Mouse (Mus musculus) hindbrain, embryonic 14.5 days (tissue): ENCODE data around the gene Gm10642. TPM values are rescaled to one million over a fixed set of nuclear protein-coding genes. Genes with fewer than 3 reads are reported as not detected.

ENCODE experiments used
- ATAC-seq: fragments of 200-750 bp; cut with Nextera tagmentation; 2 replicates; pipeline ENCODE4 v1.8.0; 2017; ENCODE audit warnings: moderate number of reproducible peaks, mild to moderate bottlenecking, moderate TSS enrichment, moderate library complexity; ENCODE audit not compliant: low FRiP score
- DNase-seq: peaks from one replicate; pipeline ENCODE4 v3.0.0-alpha.2; 2015; ENCODE audit warnings: low spot score
- H3K27ac ChIP-seq: fragments of 300-500 bp; sonication (generic); 2 replicates; pipeline ENCODE4 v1.5.1; 2014; ENCODE audit warnings: mild to moderate bottlenecking, moderate library complexity
- H3K27me3 ChIP-seq: fragments of 300-500 bp; sonication (generic); 2 replicates; pipeline ENCODE4 v1.6.1; 2014; ENCODE audit warnings: mild to moderate bottlenecking, low read length, mixed read lengths; ENCODE audit not compliant: control insufficient read depth, insufficient read depth
- H3K36me3 ChIP-seq: fragments of 300-500 bp; sonication (generic); replicated peaks from 2 replicates; pipeline ENCODE4 v1.6.1; 2014; ENCODE audit not compliant: control insufficient read depth, insufficient read depth
- H3K4me1 ChIP-seq: fragments of 300-500 bp; sonication (generic); replicated peaks from 2 replicates; pipeline ENCODE4 v1.6.1; 2014; ENCODE audit warnings: antibody characterized with exemption, low read length, mixed read lengths; ENCODE audit not compliant: control insufficient read depth, insufficient read depth
- H3K4me2 ChIP-seq: fragments of 300-500 bp; sonication (generic); replicated peaks from 2 replicates; pipeline ENCODE4 v1.6.1; 2014; ENCODE audit warnings: mild to moderate bottlenecking, moderate library complexity
- H3K4me3 ChIP-seq: fragments of 300-500 bp; sonication (generic); replicated peaks from 2 replicates; pipeline ENCODE4 v1.5.1; 2014; ENCODE audit warnings: mild to moderate bottlenecking, low read length
- H3K9ac ChIP-seq: fragments of 300-500 bp; sonication (generic); 2 replicates; pipeline ENCODE4 v1.6.1; 2014
- H3K9me3 ChIP-seq: fragments of 300-500 bp; sonication (generic); 2 replicates; pipeline ENCODE4 v1.6.1; 2016; ENCODE audit warnings: low read length; ENCODE audit not compliant: control insufficient read depth
- WGBS: fragments of 180-500 bp; shearing (Covaris S2); extraction: QIAGEN DNeasy Blood & Tissue Kit; methylation state at CpG from one replicate; pipeline ENCODE4 v1.1.7; 2014; 5-methylcytosine and 5-hydroxymethylcytosine counted together
- polyA plus RNA-seq: library from polyadenylated mRNA; unstranded; fragments of >200 nt; fragmentation: Nextera tagmentation; extraction: Ambion mirVana; gene quantifications from 2 replicates; pipeline ENCODE4 v1.2.1, GENCODE M21; 2014

Gene Gm10642
- polyA plus RNA-seq, 1 experiment from 2014 or later, result 1.0 TPM

DNA sequence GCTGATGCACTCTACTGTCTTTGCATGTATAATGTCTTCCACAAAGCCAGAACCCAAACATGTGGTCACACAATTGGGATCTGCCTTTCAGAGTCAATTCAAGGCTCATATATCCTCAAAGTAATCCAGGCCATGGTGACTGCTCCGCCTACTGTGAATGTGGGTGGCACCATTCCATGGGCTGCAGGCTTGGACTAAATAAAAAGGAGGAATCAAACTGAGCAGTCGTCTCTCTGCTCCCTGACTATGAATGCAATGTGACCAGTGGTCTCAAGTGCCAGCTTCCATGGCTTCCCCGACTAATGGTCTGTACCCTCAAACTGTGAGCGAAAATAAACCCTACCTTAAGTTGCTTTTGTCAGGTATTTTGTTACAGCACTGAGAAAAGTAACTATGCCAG is 1.6 kb upstream of the Gm10642 start:
- Histone ChIP-seq H3K9me3 (no peaks in the 10 kb centered on the region), H3K27ac (no peak overlapping the region; the same call in 1 of the 2 replicates), H3K4me3 (peak overlapping the region; percentile 98), H3K4me2 (peak overlapping the region; percentile 68), H3K9ac (peak overlapping the region; percentile 42), H3K36me3 (peaks cover 4% of the 10 kb centered on the region; the same call in 1 of the 2 replicates), H3K4me1 (peaks cover 51% of the 10 kb centered on the region), H3K27me3 (no peaks in the 10 kb centered on the region)
- DNase-seq (no peak), ATAC-seq (no peak)
- WGBS, result 61% methylated on average over 4 of the region's 4 CpGs

DNA sequence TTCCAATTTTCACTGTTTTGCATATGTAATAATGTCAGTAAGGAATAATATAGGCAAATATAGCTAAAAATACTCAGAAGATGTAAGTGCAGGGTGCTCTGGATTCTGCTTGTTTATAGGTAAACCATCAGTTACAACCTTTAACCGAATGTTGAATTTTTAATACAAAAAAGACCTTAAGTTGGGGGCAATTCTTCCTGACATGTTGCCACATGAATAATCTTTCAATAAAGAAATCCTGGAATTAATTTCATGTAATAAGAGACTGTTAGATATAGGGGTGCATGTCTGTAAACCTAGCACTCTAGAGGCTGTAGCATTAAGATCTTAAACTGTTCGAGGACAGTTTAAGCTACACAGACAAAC is 304 bp upstream of the Gm10642 start:
- no peaks in the 10 kb centered on the region for H3K9me3 ChIP-seq
- H3K27ac ChIP-seq, result 0 out of 2 replicates have a peak overlapping the region, but pooled peaks have one; percentile 98
- ATAC-seq, result no peak

GRCm38 (mm10) chr9:70657013-70657967 is 1.2 kb downstream of the Gm10642 start, which contains the start of gene Mindy2:
Gene Mindy2, minus strand, starts transcription at chr9:70657174.
- no peaks in the 10 kb centered on the region for H3K27me3 ChIP-seq
- ATAC-seq (peak; percentile 98), DNase-seq (peak; percentile 98)
- H3K4me1 ChIP-seq, result peaks cover 40% of the 10 kb centered on the region
- peak within 1 kb of the TSS; percentile 98 for H3K27ac ChIP-seq
- WGBS, result 2% methylated on average over 65 of the region's 67 CpGs
- peak within 1 kb of the TSS; percentile 98 for H3K4me3 ChIP-seq
- H3K4me2 ChIP-seq, result peak within 1 kb of the TSS; percentile 68
- H3K9ac ChIP-seq, result peak within 1 kb of the TSS; percentile 97
- no peaks in the 10 kb centered on the region for H3K9me3 ChIP-seq
- H3K36me3 ChIP-seq, result no peaks in the 10 kb centered on the region

More for the DNA sequence above, 304 bp upstream of the Gm10642 start:
- no peak for DNase-seq
- H3K4me3 ChIP-seq, result peak overlapping the region; percentile 98
- peak overlapping the region; percentile 97 for H3K9ac ChIP-seq
- H3K4me1 ChIP-seq, result peaks cover 51% of the 10 kb centered on the region
- no peaks in the 10 kb centered on the region for H3K27me3 ChIP-seq
- no peaks in the 10 kb centered on the region for H3K36me3 ChIP-seq
- WGBS, result 37% methylated on average over 2 of the region's 2 CpGs
- peak overlapping the region; percentile 68 for H3K4me2 ChIP-seq

GRCm38 (mm10) chr9:70658266-70658665 is 2.2 kb downstream of the Gm10642 start:
- Histone ChIP-seq H3K27ac (no peak overlapping the region), H3K4me2 (no peak overlapping the region), H3K36me3 (no peaks in the 10 kb centered on the region), H3K4me1 (peaks cover 30% of the 10 kb centered on the region), H3K27me3 (no peaks in the 10 kb centered on the region), H3K9me3 (no peaks in the 10 kb centered on the region), H3K4me3 (no peak overlapping the region), H3K9ac (no peak overlapping the region)
- 55% methylated on average over 2 of the region's 2 CpGs for WGBS
- DNase-seq, result no peak
- no peak for ATAC-seq

DNA sequence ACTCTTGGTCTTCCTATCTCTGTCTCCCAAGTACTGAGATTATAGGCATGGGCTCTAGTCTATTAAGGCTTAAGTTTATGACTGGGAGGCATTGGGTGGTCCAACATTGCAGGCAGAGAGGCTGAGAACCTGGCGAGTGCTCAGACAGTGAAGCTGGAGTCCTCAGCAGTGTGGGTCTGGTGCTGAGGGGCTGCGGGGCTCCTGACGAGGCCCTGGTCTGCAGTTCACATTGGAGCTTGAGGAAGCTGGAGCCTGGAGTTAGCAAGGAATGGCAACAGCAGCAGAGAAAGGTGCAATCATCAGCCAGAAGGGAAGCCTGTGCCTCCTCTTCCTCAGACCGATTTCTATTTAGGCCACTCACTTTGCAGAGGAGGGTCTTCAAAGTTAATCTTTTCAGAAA is 8.8 kb downstream of the Gm10642 start:
- Histone ChIP-seq H3K4me1 (no peaks in the 10 kb centered on the region), H3K4me3 (no peak overlapping the region), H3K27ac (no peak overlapping the region), H3K9ac (no peak overlapping the region), H3K4me2 (no peak overlapping the region), H3K9me3 (no peaks in the 10 kb centered on the region), H3K36me3 (no peaks in the 10 kb centered on the region), H3K27me3 (no peaks in the 10 kb centered on the region)
- no peak for DNase-seq
- no peak for ATAC-seq
- 89% methylated on average over 4 of the region's 4 CpGs for WGBS

GRCm38 (mm10) chr9:70665372-70666145 is 9.5 kb downstream of the Gm10642 start:
- no peaks in the 10 kb centered on the region for H3K27me3 ChIP-seq
- H3K36me3 ChIP-seq, result no peaks in the 10 kb centered on the region
- H3K9me3 ChIP-seq, result no peaks in the 10 kb centered on the region
- H3K4me2 ChIP-seq, result no peak overlapping the region
- H3K4me1 ChIP-seq, result no peaks in the 10 kb centered on the region
- no peak overlapping the region for H3K9ac ChIP-seq
- ATAC-seq (no peak), DNase-seq (no peak)
- 66% methylated on average over 16 of the region's 16 CpGs for WGBS
- H3K4me3 ChIP-seq, result no peak overlapping the region
- no peak overlapping the region for H3K27ac ChIP-seq

- no peak for DNase-seq
- no peak overlapping the region for H3K4me2 ChIP-seq
- 74% methylated on average over 7 of the region's 7 CpGs for WGBS
Measured at GRCm38 (mm10) chr9:70666811-70667210, 10.8 kb downstream of the Gm10642 start.

DNA sequence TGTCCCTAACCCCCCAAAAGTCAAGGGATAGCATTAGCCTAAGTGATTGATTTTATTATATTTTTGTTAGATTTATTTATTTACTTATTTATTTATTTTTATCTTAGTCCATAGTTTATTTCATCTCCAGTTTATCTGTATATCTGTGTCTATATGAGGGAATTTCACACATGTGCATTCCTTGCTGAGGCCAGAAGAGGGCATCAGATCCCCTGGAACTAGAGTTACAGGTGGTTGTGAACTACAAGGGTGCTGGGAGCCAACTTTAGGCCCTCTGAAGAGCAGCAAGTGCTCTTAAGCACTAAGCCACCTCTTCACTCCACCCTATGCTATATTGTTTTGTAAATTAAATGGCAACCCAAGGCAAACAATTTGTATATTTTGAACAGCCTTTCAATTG is 12.0 kb downstream of the Gm10642 start:
- H3K9me3 ChIP-seq, result no peaks in the 10 kb centered on the region
- H3K36me3 ChIP-seq, result no peaks in the 10 kb centered on the region
- DNase-seq, result no peak
- no peak overlapping the region for H3K4me2 ChIP-seq
- no peak overlapping the region for H3K4me3 ChIP-seq
- H3K27me3 ChIP-seq, result no peaks in the 10 kb centered on the region
- no peak overlapping the region for H3K9ac ChIP-seq
- H3K4me1 ChIP-seq, result no peaks in the 10 kb centered on the region
- ATAC-seq, result no peak
- no peak overlapping the region for H3K27ac ChIP-seq

More at GRCm38 (mm10) chr9:70666811-70667210, 10.8 kb downstream of the Gm10642 start:
- Histone ChIP-seq H3K9ac (no peak overlapping the region), H3K4me1 (no peaks in the 10 kb centered on the region), H3K36me3 (no peaks in the 10 kb centered on the region), H3K4me3 (no peak overlapping the region), H3K9me3 (no peaks in the 10 kb centered on the region), H3K27me3 (no peaks in the 10 kb centered on the region), H3K27ac (no peak overlapping the region)
- no peak for ATAC-seq

DNA sequence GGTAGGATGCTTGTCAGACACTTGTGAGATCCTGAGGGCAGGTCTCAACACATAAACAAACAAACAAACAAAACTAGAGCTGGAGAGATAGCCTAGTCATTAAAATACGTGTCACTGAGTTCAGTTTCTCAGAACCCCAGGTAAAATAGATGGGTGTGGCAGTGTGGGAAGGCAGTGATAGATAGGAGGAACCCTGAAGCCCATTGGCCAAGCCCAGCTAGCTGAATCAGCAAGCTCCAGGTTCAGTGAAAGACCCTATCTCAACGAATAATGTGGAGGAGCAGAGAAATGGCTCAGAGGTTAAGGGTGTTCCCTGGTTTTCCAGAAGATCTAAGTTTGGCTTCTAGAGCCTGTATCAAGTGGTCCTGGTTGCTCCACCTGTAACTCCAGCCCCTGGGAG is 13.1 kb downstream of the Gm10642 start:
- WGBS, result 71% methylated on average over 2 of the region's 2 CpGs
- H3K4me1 ChIP-seq, result no peaks in the 10 kb centered on the region
- no peak for ATAC-seq

More for the DNA sequence above, 13.1 kb downstream of the Gm10642 start:
- Histone ChIP-seq H3K27me3 (no peaks in the 10 kb centered on the region), H3K4me3 (no peak overlapping the region), H3K4me2 (no peak overlapping the region), H3K9me3 (no peaks in the 10 kb centered on the region), H3K27ac (no peak overlapping the region), H3K36me3 (no peaks in the 10 kb centered on the region), H3K9ac (no peak overlapping the region)
- DNase-seq, result no peak
